Mouse (Mus musculus) forebrain, embryonic 14.5 days (tissue): ENCODE results near the gene Dnaic2. TPM values are rescaled to one million over a fixed set of nuclear protein-coding genes. Genes with fewer than 3 reads are reported as not detected.

Source experiments
- polyA plus RNA-seq: library from polyadenylated mRNA; unstranded; fragments of >200 nt; fragmentation: Nextera tagmentation; extraction: Ambion mirVana; gene quantifications from 2 replicates; pipeline ENCODE4 v1.2.1, GENCODE M21; 2014

Dnaic2 gene
- polyA plus RNA-seq, 1 experiment from 2014 or later: 2.1 TPM

Other genes starting within 250 kb of the Dnaic2 start
- 739 and 915 TPM in 2 replicates for gene Rpl38, start 58.9 kb upstream of the Dnaic2 start, polyA plus RNA-seq
- 24.0 and 25.2 TPM in 2 replicates for gene Ttyh2, start 52.0 kb upstream of the Dnaic2 start, polyA plus RNA-seq
- gene Kif19a, start 38.0 kb downstream of the Dnaic2 start, polyA plus RNA-seq: 0.23 and 0.34 TPM in 2 replicates
- gene Btbd17, start 68.5 kb downstream of the Dnaic2 start, polyA plus RNA-seq: 22.1 and 24.7 TPM in 2 replicates
- not detected in 2 replicates for gene Gpr142, start 71.5 kb downstream of the Dnaic2 start, polyA plus RNA-seq
- 4.4 and 5.4 TPM in 2 replicates for gene Gprc5c, start 123.7 kb downstream of the Dnaic2 start, polyA plus RNA-seq
- 0.73 and 1.0 TPM in 2 replicates for gene Cd300a, start 162.6 kb downstream of the Dnaic2 start, polyA plus RNA-seq
- gene Cd300lb, start 207.0 kb downstream of the Dnaic2 start, polyA plus RNA-seq: 0.07 TPM in 1 of 2 replicates, not detected in the other
- not detected in 2 replicates for gene Cd300c, start 241.7 kb downstream of the Dnaic2 start, polyA plus RNA-seq